Mouse (Mus musculus) C2C12 (cell line): ENCODE measurements around the gene Gm20538. TPM values are rescaled to one million over a fixed set of nuclear protein-coding genes. Genes with fewer than 3 reads are reported as not detected.

Source experiments
- H3K27me3 ChIP-seq: one replicate; pipeline ENCODE4 v1.6.1; 2011; ENCODE audit not compliant: control insufficient read depth, insufficient read depth, insufficient read length
- H3K36me3 ChIP-seq: one replicate; pipeline ENCODE4 v1.6.1; 2011; ENCODE audit not compliant: control insufficient read depth, insufficient read depth
- H3K4me3 ChIP-seq: one replicate; pipeline ENCODE4 v1.5.1; 2011; ENCODE audit warnings: mild to moderate bottlenecking, control low read depth; ENCODE audit not compliant: poor library complexity, insufficient read depth, severe bottlenecking
- H3K79me2 ChIP-seq: one replicate; pipeline ENCODE4 v1.6.1; 2011; ENCODE audit not compliant: control insufficient read depth, insufficient read depth
- H3K79me3 ChIP-seq: one replicate; pipeline ENCODE4 v1.6.1; 2011; ENCODE audit warnings: low read depth, control low read depth
- H3ac ChIP-seq: one replicate; pipeline ENCODE3; 2011; ENCODE audit warnings: low read depth; ENCODE audit not compliant: control insufficient read depth, insufficient read length
- CEBPB ChIP-seq: IDR thresholded peaks from one replicate; pipeline ENCODE4 v1.6.1; 2011; ENCODE audit warnings: low read depth, mild to moderate bottlenecking, control low read depth, moderate library complexity
- CTCF ChIP-seq: IDR thresholded peaks from one replicate; pipeline ENCODE4 v1.5.1; 2011; ENCODE audit not compliant: control insufficient read depth, insufficient read depth, insufficient read length
- FOSL1 ChIP-seq: IDR thresholded peaks from one replicate; pipeline ENCODE4 v1.8.0; 2011; ENCODE audit warnings: mild to moderate bottlenecking, low read length; ENCODE audit not compliant: poor library complexity, insufficient read depth, severe bottlenecking
- MAX ChIP-seq: IDR thresholded peaks from one replicate; pipeline ENCODE4 v1.6.1; 2011; ENCODE audit warnings: mild to moderate bottlenecking, control low read depth
- MYOD1 ChIP-seq: IDR thresholded peaks from one replicate; pipeline ENCODE4 v1.6.1; 2011; ENCODE audit warnings: low read depth; ENCODE audit not compliant: control insufficient read depth, insufficient read length
- MYOG ChIP-seq: IDR thresholded peaks from one replicate; pipeline ENCODE4 v1.6.1; 2011; ENCODE audit not compliant: control insufficient read depth, insufficient read length; ENCODE audit errors: extremely low read depth
- USF1 ChIP-seq: IDR thresholded peaks from one replicate; pipeline ENCODE4 v1.6.1; 2011; ENCODE audit warnings: low read depth, mild to moderate bottlenecking, control low read depth, moderate library complexity
- polyA plus RNA-seq: library from polyadenylated mRNA; unstranded; fragments of >200 nt; fragmentation: generic; extraction: Trizol; gene quantifications from one replicate; pipeline ENCODE4 v1.2.1, GENCODE M21; 2012; ENCODE audit warnings: missing spikeins

The Gm20538 gene
- polyA plus RNA-seq, 1 experiment, result not detected

DNA sequence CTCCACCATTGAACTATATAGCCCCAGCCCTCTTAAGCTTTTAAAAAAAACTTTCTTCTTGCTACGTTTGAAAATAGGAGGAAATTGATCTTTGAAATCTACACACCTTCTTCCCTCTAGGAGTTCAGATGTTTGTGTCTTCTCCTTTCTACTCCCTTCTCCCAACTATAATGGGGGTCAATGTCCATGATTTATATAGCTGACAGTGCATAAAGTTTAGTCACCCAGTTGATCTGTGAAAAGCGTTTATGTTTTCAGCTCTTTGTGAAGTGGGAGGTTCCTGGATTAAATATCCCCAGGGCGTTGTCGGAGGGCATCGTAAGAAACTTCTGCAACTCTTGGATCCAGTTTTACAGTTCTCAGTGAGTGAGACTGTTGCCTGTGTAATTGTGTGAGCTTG, 52.4 kb downstream of the Gm20538 start:
- no peaks in the 10 kb centered on the region for H3K36me3 ChIP-seq
- H3K79me2 ChIP-seq, result no peaks in the 10 kb centered on the region
- no peak for TF ChIP-seq CTCF
- no peak for TF ChIP-seq USF1
- TF ChIP-seq MYOG, result no peak
- no peak for TF ChIP-seq MAX
- TF ChIP-seq CEBPB, result no peak
- TF ChIP-seq FOSL1, result no peak
- TF ChIP-seq MYOD1, result no peak
- H3K79me3 ChIP-seq, result no peaks in the 10 kb centered on the region
- H3K4me3 ChIP-seq, result no peak overlapping the region
- no peak overlapping the region for H3ac ChIP-seq
- H3K27me3 ChIP-seq, result peaks cover 48% of the 10 kb centered on the region

DNA sequence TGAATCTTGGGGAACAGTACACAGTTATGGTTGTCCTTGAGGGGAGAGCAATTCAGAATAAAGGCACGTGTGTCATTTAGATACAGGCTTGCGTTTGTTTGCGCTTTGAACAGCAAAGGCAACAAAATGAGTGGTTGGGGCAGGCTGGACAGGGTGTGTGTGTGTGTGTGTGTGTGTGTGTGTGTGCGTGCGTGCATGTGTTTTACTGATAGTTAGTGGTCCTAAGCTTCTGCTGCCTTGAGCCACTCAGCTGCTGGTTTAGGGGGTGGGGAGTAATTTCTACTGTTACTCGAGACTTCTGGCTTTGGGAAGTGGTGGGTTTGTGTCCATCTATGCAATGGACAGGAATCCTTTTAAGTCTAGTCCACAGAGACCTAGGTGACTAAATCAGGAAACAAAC, 53.7 kb downstream of the Gm20538 start:
- Histone ChIP-seq H3K79me3 (no peaks in the 10 kb centered on the region), H3K79me2 (no peaks in the 10 kb centered on the region), H3K4me3 (no peak overlapping the region), H3ac (no peak overlapping the region), H3K27me3 (peaks cover 48% of the 10 kb centered on the region), H3K36me3 (no peaks in the 10 kb centered on the region)
- TF ChIP-seq FOSL1 (no peak), CEBPB (no peak), MAX (no peak), USF1 (no peak), MYOG (no peak), MYOD1 (no peak), CTCF (no peak)

DNA sequence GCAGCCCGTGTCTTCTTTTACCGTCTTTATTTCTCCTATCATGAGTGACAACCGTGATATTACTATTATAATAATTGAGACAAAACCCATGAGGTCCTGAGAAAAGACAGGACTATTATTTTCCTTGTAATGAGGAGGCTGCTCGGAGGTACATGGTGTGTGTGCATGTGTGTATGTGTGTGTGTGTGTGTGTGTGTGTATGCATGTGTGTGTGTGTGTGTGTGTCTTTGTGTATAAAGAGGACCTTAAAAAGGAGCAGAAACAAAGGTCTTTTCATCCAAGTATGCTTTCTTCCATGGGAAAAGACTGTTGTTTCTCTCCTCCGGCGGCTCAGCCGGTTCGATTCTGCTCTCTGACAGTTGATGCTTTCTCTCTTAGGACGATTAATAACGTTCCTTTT, 55.7 kb downstream of the Gm20538 start:
- Histone ChIP-seq H3ac (no peak overlapping the region), H3K4me3 (no peak overlapping the region), H3K79me2 (no peaks in the 10 kb centered on the region), H3K36me3 (no peaks in the 10 kb centered on the region), H3K27me3 (peaks cover 54% of the 10 kb centered on the region), H3K79me3 (no peaks in the 10 kb centered on the region)
- no peak for TF ChIP-seq MYOG
- TF ChIP-seq MAX, result no peak
- no peak for TF ChIP-seq FOSL1
- TF ChIP-seq USF1, result no peak
- no peak for TF ChIP-seq CEBPB
- no peak for TF ChIP-seq MYOD1
- no peak for TF ChIP-seq CTCF

DNA sequence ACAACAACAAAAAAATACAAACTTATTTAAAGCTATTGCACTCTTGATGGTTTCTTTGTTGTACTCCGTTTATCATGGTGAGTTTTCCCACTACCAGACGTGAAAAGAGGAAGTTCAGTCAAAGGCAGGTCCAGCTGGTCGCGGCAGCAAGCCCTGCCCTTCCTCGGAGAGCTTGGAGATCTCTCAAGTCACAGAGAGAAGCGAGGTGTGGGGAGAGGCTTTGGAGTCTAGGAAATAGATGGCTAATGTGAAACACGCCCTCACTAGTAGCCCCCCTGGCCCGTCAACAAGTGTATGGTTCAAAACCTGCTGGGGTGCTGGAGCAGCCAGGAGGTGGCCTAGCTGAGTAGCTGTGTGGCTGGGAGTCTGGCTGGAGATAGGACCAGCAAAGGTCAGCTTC, 56.1 kb downstream of the Gm20538 start:
- no peaks in the 10 kb centered on the region for H3K79me2 ChIP-seq
- H3K4me3 ChIP-seq, result no peak overlapping the region
- H3K27me3 ChIP-seq, result peaks cover 55% of the 10 kb centered on the region
- H3ac ChIP-seq, result no peak overlapping the region
- no peaks in the 10 kb centered on the region for H3K36me3 ChIP-seq
- no peaks in the 10 kb centered on the region for H3K79me3 ChIP-seq
- TF ChIP-seq FOSL1 (no peak), MAX (no peak), CTCF (no peak), MYOD1 (no peak), MYOG (no peak), CEBPB (no peak), USF1 (no peak)

Other genes starting within 250 kb of the Gm20538 start
- 0.05 TPM for gene Scd4, start 219.7 kb downstream of the Gm20538 start, polyA plus RNA-seq
- gene Scd1, start 145.0 kb downstream of the Gm20538 start, polyA plus RNA-seq, result 47.1 TPM
- gene Wnt8b, start 59.4 kb downstream of the Gm20538 start, polyA plus RNA-seq, result not detected
- 0.01 TPM for gene Sec31b, start 7.0 kb downstream of the Gm20538 start, polyA plus RNA-seq
- 473 TPM for gene Ndufb8, start 2.6 kb upstream of the Gm20538 start, polyA plus RNA-seq
- gene Hif1an, start 10.0 kb upstream of the Gm20538 start, polyA plus RNA-seq, result 13.5 TPM
- gene Pax2, start 203.2 kb upstream of the Gm20538 start, polyA plus RNA-seq, result not detected